22 mouse cellular contexts compared by ENCODE assay signal in genomic region chr7:29251166-29251565, GRCm38 (mm10). TPM values are rescaled to one million over a fixed set of nuclear protein-coding genes. Genes with fewer than 3 reads are reported as not detected.
DNase-seq lines count a peak whose midpoint lies in the region; ATAC-seq lines count a peak whose summit lies in the region.
"Had no signal": no experiment of that assay in that cellular context is flagged by ENCODE, and none has a peak within 500 bp of the region (broad histone marks: within the 10 kb centered on the region; RNA-seq: fewer than 3 reads in every experiment).

No protein-coding gene starts in this region.

- no peak overlapping the region for H3K4me2 ChIP-seq in midbrain, embryonic 11.5 days
- H3K4me2 ChIP-seq in intestine, embryonic 16.5 days (ENCODE audit: low read depth, low read length): no peak overlapping the region
- H3K4me2 ChIP-seq in kidney, embryonic 16.5 days (replicated peaks; ENCODE audit: low read depth, low read length): no peak overlapping the region
- H3K4me2 ChIP-seq: embryonic facial prominence, embryonic 13.5 days; hindbrain, embryonic 12.5 days; neural tube, embryonic 13.5 days had no signal

- H3K9ac ChIP-seq in midbrain, embryonic 11.5 days (ENCODE audit: low read length): no peak overlapping the region
- no peak overlapping the region for H3K9ac ChIP-seq in intestine, embryonic 16.5 days (ENCODE audit: low read depth, low read length)
- H3K9ac ChIP-seq in kidney, embryonic 16.5 days (replicated peaks; ENCODE audit: low read length): no peak overlapping the region
- H3K9ac ChIP-seq: embryonic facial prominence, embryonic 13.5 days; forebrain, postnatal 0 days; hindbrain, embryonic 12.5 days; neural tube, embryonic 13.5 days had no signal

- 88% methylated on average over 3 of the region's 3 CpGs for WGBS in midbrain, embryonic 11.5 days
- WGBS in midbrain, embryonic 10.5 days: 90% methylated on average over 3 of the region's 3 CpGs
- 53% methylated on average over 3 of the region's 3 CpGs for WGBS in intestine, embryonic 16.5 days
- WGBS in kidney, embryonic 16.5 days: 68% methylated on average over 3 of the region's 3 CpGs

- no peak for ATAC-seq in midbrain, embryonic 11.5 days (ENCODE audit: low FRiP score)
- ATAC-seq in intestine, embryonic 16.5 days: peak; percentile 84
- ATAC-seq in kidney, embryonic 16.5 days (ENCODE audit: low FRiP score, low TSS enrichment): no peak
- ATAC-seq: forebrain, postnatal 0 days had no signal

- H3K4me1 ChIP-seq in midbrain, embryonic 11.5 days (ENCODE audit: control insufficient read depth, insufficient read depth, low read length): peaks cover 6% of the 10 kb centered on the region
- peaks cover 25% of the 10 kb centered on the region for H3K4me1 ChIP-seq in midbrain, embryonic 10.5 days
- H3K4me1 ChIP-seq in intestine, embryonic 16.5 days (ENCODE audit: control insufficient read depth, insufficient read depth, low read length): peaks cover 49% of the 10 kb centered on the region
- H3K4me1 ChIP-seq in kidney, embryonic 16.5 days (ENCODE audit: insufficient read depth, low read length): peaks cover 25% of the 10 kb centered on the region

- H3K4me3 ChIP-seq in midbrain, embryonic 11.5 days (ENCODE audit: low read depth, low read length): no peak overlapping the region
- no peak overlapping the region for H3K4me3 ChIP-seq in midbrain, embryonic 10.5 days
- H3K4me3 ChIP-seq in intestine, embryonic 16.5 days (ENCODE audit: low read length): no peak overlapping the region
- no peak overlapping the region for H3K4me3 ChIP-seq in kidney, embryonic 16.5 days (ENCODE audit: low read length)
- H3K4me3 ChIP-seq: embryonic facial prominence, embryonic 13.5 days; hindbrain, embryonic 12.5 days; neural tube, embryonic 13.5 days had no signal

- H3K27ac ChIP-seq in midbrain, embryonic 11.5 days (ENCODE audit: low read depth, low read length): no peak overlapping the region
- H3K27ac ChIP-seq in midbrain, embryonic 10.5 days (replicated peaks): no peak overlapping the region
- peak overlapping the region; percentile 95 for H3K27ac ChIP-seq in intestine, embryonic 16.5 days (ENCODE audit: low read length)
- no peak overlapping the region for H3K27ac ChIP-seq in kidney, embryonic 16.5 days (ENCODE audit: low read length)
- H3K27ac ChIP-seq: embryonic facial prominence, embryonic 13.5 days; hindbrain, embryonic 12.5 days; neural tube, embryonic 13.5 days had no signal

- H3K36me3 ChIP-seq in midbrain, embryonic 11.5 days (ENCODE audit: control insufficient read depth, insufficient read depth, low read length): peaks cover under 1% of the 10 kb centered on the region; the same call in 1 of the 2 replicates
- H3K36me3 ChIP-seq in midbrain, embryonic 10.5 days: peaks cover 11% of the 10 kb centered on the region
- 0 out of 2 replicates have a peak, but pooled peaks cover 2% of the 10 kb centered on the region for H3K36me3 ChIP-seq in intestine, embryonic 16.5 days (ENCODE audit: control insufficient read depth, insufficient read depth, low read length)
- H3K36me3 ChIP-seq in kidney, embryonic 16.5 days (ENCODE audit: insufficient read depth, low read length): peaks cover 9% of the 10 kb centered on the region; the same call in 1 of the 2 replicates

- peak; percentile 23 for DNase-seq in midbrain, embryonic 11.5 days (ENCODE audit: low spot score, missing footprints)
- no peak for DNase-seq in midbrain, embryonic 10.5 days (ENCODE audit: low spot score)
- DNase-seq in thymus, adult 18-20 months: peak; percentile 44 to 66
- DNase-seq in left cerebral cortex, postnatal 25 days (ENCODE audit: low spot score in 2 of 2): no peak
- DNase-seq in layer of hippocampus, adult 8-10 months (ENCODE audit: low spot score in 2 of 2): no peak
- DNase-seq: adrenal gland, postnatal 36 days; cerebellum, adult 8-10 months; forebrain, postnatal 0 days; kidney, adult 18-20 months; kidney, postnatal 36 days; layer of hippocampus, postnatal 36 days; liver; lung, adult 2 months; lung, postnatal 36 days; right cerebral cortex, postnatal 4 days had no signal

- H3K9me3 ChIP-seq in midbrain, embryonic 11.5 days (ENCODE audit: control insufficient read depth, low read length): no peaks in the 10 kb centered on the region
- H3K9me3 ChIP-seq in midbrain, embryonic 10.5 days (replicated peaks): no peaks in the 10 kb centered on the region
- H3K9me3 ChIP-seq in intestine, embryonic 16.5 days (ENCODE audit: control insufficient read depth, low read length): no peaks in the 10 kb centered on the region
- no peaks in the 10 kb centered on the region for H3K9me3 ChIP-seq in kidney, embryonic 16.5 days (ENCODE audit: low read length)
- H3K9me3 ChIP-seq: embryonic facial prominence, embryonic 13.5 days; hindbrain, embryonic 12.5 days; neural tube, embryonic 13.5 days had no signal

- intact Hi-C loops in left cerebral cortex, postnatal 25 days (cut with DNase I): no loop called here

- H3K27me3 ChIP-seq in midbrain, embryonic 11.5 days (ENCODE audit: control insufficient read depth, insufficient read depth, low read length): peaks cover 4% of the 10 kb centered on the region; the same call in 1 of the 2 replicates
- peaks cover 29% of the 10 kb centered on the region for H3K27me3 ChIP-seq in midbrain, embryonic 10.5 days (ENCODE audit: low read depth, poor library complexity, severe bottlenecking)
- no peaks in the 10 kb centered on the region for H3K27me3 ChIP-seq in intestine, embryonic 16.5 days (replicated peaks; ENCODE audit: control insufficient read depth, insufficient read depth, low read length)
- H3K27me3 ChIP-seq in kidney, embryonic 16.5 days (ENCODE audit: insufficient read depth, low read length): no peaks in the 10 kb centered on the region

RNA-seq across cellular contexts. Expression of gene 2200002D01Rik, which starts 2.9 kb away (rescaled TPM):
- polyA plus RNA-seq in midbrain, embryonic 11.5 days (2014; fragmentation: Nextera tagmentation; extraction: Ambion mirVana): 2.4 and 2.7 TPM in 2 replicates
- polyA plus RNA-seq in midbrain, embryonic 10.5 days (2016; fragmentation: Nextera tagmentation; extraction: Ambion mirVana): 4.2 and 4.7 TPM in 2 replicates
- 261 and 264 TPM in 2 replicates for polyA plus RNA-seq in intestine, embryonic 16.5 days (2015; fragmentation: Nextera tagmentation; extraction: Ambion mirVana)
- not detected for total RNA-seq in left cerebral cortex, postnatal 25 days (2021)
- total RNA-seq in layer of hippocampus, adult 8-10 months (2022): 1 to 10 TPM in 1 of 4 experiments, under 1 TPM in 2, not detected in 1; 0.52 to 1.2 (median 0.92) TPM
- 7.5 and 8.5 TPM in 2 replicates for polyA plus RNA-seq in kidney, embryonic 16.5 days (2015; fragmentation: Nextera tagmentation; extraction: Ambion mirVana)
- total RNA-seq: forebrain, postnatal 0 days; layer of hippocampus, postnatal 36 days; left cerebral cortex, postnatal 36 days; monocyte, adult 5-6 weeks had no signal

RNA-seq across cellular contexts. Expression of gene Yif1b, which starts 13.0 kb away (rescaled TPM):
- polyA plus RNA-seq in midbrain, embryonic 11.5 days (2014; fragmentation: Nextera tagmentation; extraction: Ambion mirVana): 77.1 and 81.5 TPM in 2 replicates
- 106 and 111 TPM in 2 replicates for polyA plus RNA-seq in midbrain, embryonic 10.5 days (2016; fragmentation: Nextera tagmentation; extraction: Ambion mirVana)
- polyA plus RNA-seq in intestine, embryonic 16.5 days (2015; fragmentation: Nextera tagmentation; extraction: Ambion mirVana): 83.1 and 83.7 TPM in 2 replicates
- 10 to 100 TPM; 48.5 to 52.0 TPM for total RNA-seq in left cerebral cortex, postnatal 25 days (2021)
- total RNA-seq in layer of hippocampus, adult 8-10 months (2022): 10 to 100 TPM; 43.8 to 51.5 (median 49.0) TPM
- polyA plus RNA-seq in kidney, embryonic 16.5 days (2015; fragmentation: Nextera tagmentation; extraction: Ambion mirVana): 134 and 143 TPM in 2 replicates

RNA-seq across cellular contexts. Expression of gene Kcnk6, which starts 18.9 kb away (rescaled TPM):
- 0.22 and 0.43 TPM in 2 replicates for polyA plus RNA-seq in midbrain, embryonic 11.5 days (2014; fragmentation: Nextera tagmentation; extraction: Ambion mirVana)
- 0.65 and 0.85 TPM in 2 replicates for polyA plus RNA-seq in midbrain, embryonic 10.5 days (2016; fragmentation: Nextera tagmentation; extraction: Ambion mirVana)
- 2.5 TPM in 2 replicates for polyA plus RNA-seq in intestine, embryonic 16.5 days (2015; fragmentation: Nextera tagmentation; extraction: Ambion mirVana)
- total RNA-seq in left cerebral cortex, postnatal 25 days (2021): 1 to 10 TPM; 2.2 to 3.2 TPM
- 1 to 10 TPM; 2.1 to 5.2 (median 3.2) TPM for total RNA-seq in layer of hippocampus, adult 8-10 months (2022)
- 1.5 and 1.7 TPM in 2 replicates for polyA plus RNA-seq in kidney, embryonic 16.5 days (2015; fragmentation: Nextera tagmentation; extraction: Ambion mirVana)

RNA-seq across cellular contexts. Expression of gene Spint2, which starts 30.5 kb away (rescaled TPM):
- polyA plus RNA-seq in midbrain, embryonic 11.5 days (2014; fragmentation: Nextera tagmentation; extraction: Ambion mirVana): 16.5 and 18.3 TPM in 2 replicates
- 20.5 and 20.8 TPM in 2 replicates for polyA plus RNA-seq in midbrain, embryonic 10.5 days (2016; fragmentation: Nextera tagmentation; extraction: Ambion mirVana)
- polyA plus RNA-seq in intestine, embryonic 16.5 days (2015; fragmentation: Nextera tagmentation; extraction: Ambion mirVana): 626 and 672 TPM in 2 replicates
- 10 to 100 TPM; 21.1 to 24.4 TPM for total RNA-seq in left cerebral cortex, postnatal 25 days (2021)
- 10 to 100 TPM; 22.3 to 30.6 (median 25.9) TPM for total RNA-seq in layer of hippocampus, adult 8-10 months (2022)
- 270 and 295 TPM in 2 replicates for polyA plus RNA-seq in kidney, embryonic 16.5 days (2015; fragmentation: Nextera tagmentation; extraction: Ambion mirVana)

RNA-seq across cellular contexts. Expression of gene Catsperg1, which starts 37.3 kb away (rescaled TPM):
- 0.36 and 1.2 TPM in 2 replicates for polyA plus RNA-seq in midbrain, embryonic 11.5 days (2014; fragmentation: Nextera tagmentation; extraction: Ambion mirVana)
- 0.43 and 0.52 TPM in 2 replicates for polyA plus RNA-seq in midbrain, embryonic 10.5 days (2016; fragmentation: Nextera tagmentation; extraction: Ambion mirVana)
- polyA plus RNA-seq in intestine, embryonic 16.5 days (2015; fragmentation: Nextera tagmentation; extraction: Ambion mirVana): 0.42 and 0.92 TPM in 2 replicates
- under 1 TPM; 0.76 to 0.99 TPM for total RNA-seq in left cerebral cortex, postnatal 25 days (2021)
- total RNA-seq in layer of hippocampus, adult 8-10 months (2022): 1 to 10 TPM; 1.5 to 3.1 (median 2.1) TPM
- 0.63 and 1.2 TPM in 2 replicates for polyA plus RNA-seq in kidney, embryonic 16.5 days (2015; fragmentation: Nextera tagmentation; extraction: Ambion mirVana)
- total RNA-seq: monocyte, adult 5-6 weeks had no signal

Comparison
In these comparisons a context has a peak if more than half of its experiments do, and no peak if none do; other contexts are left out.
1. DNase-seq: peak in midbrain, embryonic 11.5 days (single experiment) and thymus, adult 18-20 months (2 of 2); none in midbrain, embryonic 10.5 days (single experiment), left cerebral cortex, postnatal 25 days (0 of 2) and layer of hippocampus, adult 8-10 months (0 of 2).
2. RNA of gene 2200002D01Rik, which starts 2.9 kb away (polyA plus RNA-seq): 261 to 264 TPM in intestine, embryonic 16.5 days; 7.5 to 8.5 TPM in kidney, embryonic 16.5 days, 4.2 to 4.7 TPM in midbrain, embryonic 10.5 days and 2.4 to 2.7 TPM in midbrain, embryonic 11.5 days; every median in the first group is over 10 times any median in the second.